Mouse (Mus musculus) midbrain, embryonic 11.5 days (tissue): ENCODE results near the gene Actl7a. TPM values are rescaled to one million over a fixed set of nuclear protein-coding genes. Genes with fewer than 3 reads are reported as not detected.

Experiments used
- ATAC-seq: fragments of 200-750 bp; cut with Nextera tagmentation; 2 replicates; pipeline ENCODE4 v1.8.0; 2017; ENCODE audit warnings: moderate TSS enrichment, moderate library complexity; ENCODE audit not compliant: low FRiP score
- DNase-seq: peaks from one replicate; pipeline ENCODE4 v3.0.0; 2015; ENCODE audit warnings: low spot score; ENCODE audit errors: missing footprints
- H3K27ac ChIP-seq: fragments of 300-500 bp; sonication (generic); 2 replicates; pipeline ENCODE4 v1.5.1; 2014; ENCODE audit warnings: low read depth, low read length
- H3K27me3 ChIP-seq: fragments of 300-500 bp; sonication (generic); 2 replicates; pipeline ENCODE4 v1.6.1; 2014; ENCODE audit warnings: mild to moderate bottlenecking, low read length, moderate library complexity, mixed read lengths; ENCODE audit not compliant: control insufficient read depth, insufficient read depth
- H3K36me3 ChIP-seq: fragments of 300-500 bp; sonication (generic); 2 replicates; pipeline ENCODE4 v1.6.1; 2014; ENCODE audit warnings: mild to moderate bottlenecking, low read length, moderate library complexity, mixed read lengths; ENCODE audit not compliant: control insufficient read depth, insufficient read depth
- H3K4me1 ChIP-seq: fragments of 300-500 bp; sonication (generic); 2 replicates; pipeline ENCODE4 v1.6.1; 2014; ENCODE audit warnings: low read length; ENCODE audit not compliant: control insufficient read depth, insufficient read depth
- H3K4me2 ChIP-seq: fragments of 300-500 bp; sonication (generic); 2 replicates; pipeline ENCODE4 v1.6.1; 2014; ENCODE audit warnings: mild to moderate bottlenecking, moderate library complexity
- H3K4me3 ChIP-seq: fragments of 300-500 bp; sonication (generic); 2 replicates; pipeline ENCODE4 v1.5.1; 2014; ENCODE audit warnings: low read depth, low read length
- H3K9ac ChIP-seq: fragments of 300-500 bp; sonication (generic); 2 replicates; pipeline ENCODE4 v1.6.1; 2014; ENCODE audit warnings: low read length
- H3K9me3 ChIP-seq: fragments of 300-500 bp; sonication (generic); 2 replicates; pipeline ENCODE4 v1.6.1; 2016; ENCODE audit warnings: low read length; ENCODE audit not compliant: control insufficient read depth
- WGBS: fragments of 180-500 bp; shearing (Covaris S2); extraction: QIAGEN DNeasy Blood & Tissue Kit; methylation state at CpG from one replicate; pipeline ENCODE4 v1.1.7; 2014; 5-methylcytosine and 5-hydroxymethylcytosine counted together
- polyA plus RNA-seq: library from polyadenylated mRNA; unstranded; fragments of >200 nt; fragmentation: Nextera tagmentation; extraction: Ambion mirVana; gene quantifications from 2 replicates; pipeline ENCODE4 v1.2.1, GENCODE M21; 2014

Gene Actl7a
- polyA plus RNA-seq, 1 experiment from 2014 or later: 0.11 TPM

- ATAC-seq: no peak
Measured at GRCm38 (mm10) chr4:56742698-56743097, 515 bp upstream of the Actl7a start.

GRCm38 (mm10) chr4:56746345-56746744, 3.1 kb downstream of the Actl7a start:
- 98% methylated on average over 2 of the region's 2 CpGs for WGBS
- ATAC-seq: no peak
- Histone ChIP-seq H3K9me3 (no peaks in the 10 kb centered on the region), H3K27me3 (no peaks in the 10 kb centered on the region), H3K36me3 (peaks cover 8% of the 10 kb centered on the region), H3K9ac (no peak overlapping the region), H3K4me1 (no peaks in the 10 kb centered on the region), H3K4me3 (no peak overlapping the region), H3K27ac (no peak overlapping the region), H3K4me2 (no peak overlapping the region)
- no peak for DNase-seq

More at GRCm38 (mm10) chr4:56742698-56743097, 515 bp upstream of the Actl7a start:
- H3K9ac ChIP-seq: no peak overlapping the region
- H3K4me3 ChIP-seq: no peak overlapping the region
- no peak overlapping the region for H3K4me2 ChIP-seq
- 95% methylated on average over 4 of the region's 4 CpGs for WGBS
- no peaks in the 10 kb centered on the region for H3K9me3 ChIP-seq
- no peaks in the 10 kb centered on the region; the same call in 1 of the 2 replicates for H3K36me3 ChIP-seq
- no peak for DNase-seq
- H3K27me3 ChIP-seq: no peaks in the 10 kb centered on the region
- H3K27ac ChIP-seq: no peak overlapping the region
- no peaks in the 10 kb centered on the region for H3K4me1 ChIP-seq

GRCm38 (mm10) chr4:56747456-56747855, 4.2 kb downstream of the Actl7a start:
- peaks cover 11% of the 10 kb centered on the region for H3K36me3 ChIP-seq
- ATAC-seq: no peak
- no peak for DNase-seq
- no peaks in the 10 kb centered on the region for H3K9me3 ChIP-seq
- H3K4me1 ChIP-seq: no peaks in the 10 kb centered on the region
- no peak overlapping the region for H3K9ac ChIP-seq
- 98% methylated on average over 9 of the region's 9 CpGs for WGBS
- H3K27me3 ChIP-seq: no peaks in the 10 kb centered on the region
- H3K4me3 ChIP-seq: no peak overlapping the region
- H3K4me2 ChIP-seq: no peak overlapping the region
- no peak overlapping the region for H3K27ac ChIP-seq

- no peak for ATAC-seq
- peaks cover 46% of the 10 kb centered on the region for H3K36me3 ChIP-seq
- 91% methylated on average over 5 of the region's 5 CpGs for WGBS
- no peak for DNase-seq
- no peaks in the 10 kb centered on the region for H3K9me3 ChIP-seq
- H3K4me2 ChIP-seq: no peak overlapping the region
- no peak overlapping the region for H3K27ac ChIP-seq
- no peaks in the 10 kb centered on the region for H3K4me1 ChIP-seq
- H3K4me3 ChIP-seq: no peak overlapping the region
- no peaks in the 10 kb centered on the region for H3K27me3 ChIP-seq
- no peak overlapping the region for H3K9ac ChIP-seq
Measured at GRCm38 (mm10) chr4:56756021-56756420, 12.8 kb downstream of the Actl7a start.

- DNase-seq (no peak), ATAC-seq (no peak)
- Histone ChIP-seq H3K9ac (no peak overlapping the region), H3K9me3 (no peaks in the 10 kb centered on the region), H3K4me1 (no peaks in the 10 kb centered on the region), H3K27ac (no peak overlapping the region), H3K4me2 (no peak overlapping the region), H3K36me3 (peaks cover 40% of the 10 kb centered on the region), H3K4me3 (no peak overlapping the region), H3K27me3 (no peaks in the 10 kb centered on the region)
- 90% methylated on average over 10 of the region's 10 CpGs for WGBS
Measured at GRCm38 (mm10) chr4:56756966-56757600, 13.9 kb downstream of the Actl7a start.

- WGBS: 96% methylated on average over 1 of the region's 1 CpGs
- no peaks in the 10 kb centered on the region for H3K4me1 ChIP-seq
- no peak overlapping the region for H3K9ac ChIP-seq
- no peak overlapping the region for H3K4me2 ChIP-seq
- no peaks in the 10 kb centered on the region for H3K27me3 ChIP-seq
- H3K36me3 ChIP-seq: peaks cover 40% of the 10 kb centered on the region
- no peak overlapping the region for H3K27ac ChIP-seq
- DNase-seq: no peak
- no peak for ATAC-seq
- H3K4me3 ChIP-seq: no peak overlapping the region
- no peaks in the 10 kb centered on the region for H3K9me3 ChIP-seq
Measured at GRCm38 (mm10) chr4:56757693-56758092, 14.5 kb downstream of the Actl7a start.

- WGBS: 71% methylated on average over 5 of the region's 5 CpGs
Measured at GRCm38 (mm10) chr4:56767861-56768284, 24.7 kb downstream of the Actl7a start.

GRCm38 (mm10) chr4:56768913-56769312, 25.7 kb downstream of the Actl7a start:
- Histone ChIP-seq H3K4me3 (no peak overlapping the region), H3K27ac (no peak overlapping the region), H3K36me3 (peaks cover 51% of the 10 kb centered on the region), H3K4me1 (no peaks in the 10 kb centered on the region), H3K4me2 (no peak overlapping the region), H3K9ac (no peak overlapping the region), H3K9me3 (no peaks in the 10 kb centered on the region), H3K27me3 (no peaks in the 10 kb centered on the region)
- WGBS: 95% methylated on average over 7 of the region's 7 CpGs
- no peak for ATAC-seq
- no peak for DNase-seq

More at GRCm38 (mm10) chr4:56767861-56768284, 24.7 kb downstream of the Actl7a start:
- H3K9me3 ChIP-seq: no peaks in the 10 kb centered on the region
- no peak for DNase-seq
- no peaks in the 10 kb centered on the region for H3K27me3 ChIP-seq
- H3K9ac ChIP-seq: no peak overlapping the region
- no peak overlapping the region for H3K27ac ChIP-seq
- no peaks in the 10 kb centered on the region for H3K4me1 ChIP-seq
- ATAC-seq: no peak
- H3K4me3 ChIP-seq: no peak overlapping the region
- no peak overlapping the region for H3K4me2 ChIP-seq
- H3K36me3 ChIP-seq: peaks cover 45% of the 10 kb centered on the region

- Histone ChIP-seq H3K27me3 (no peaks in the 10 kb centered on the region), H3K9ac (no peak overlapping the region), H3K36me3 (peaks cover 55% of the 10 kb centered on the region), H3K9me3 (no peaks in the 10 kb centered on the region), H3K4me3 (no peak overlapping the region), H3K27ac (no peak overlapping the region), H3K4me1 (no peaks in the 10 kb centered on the region), H3K4me2 (no peak overlapping the region)
- 82% methylated on average over 1 of the region's 1 CpGs for WGBS
- ATAC-seq (no peak), DNase-seq (no peak)
Measured at GRCm38 (mm10) chr4:56771065-56771464, 27.9 kb downstream of the Actl7a start.
